Mouse (Mus musculus): Measurements from ENCODE around the gene Col7a1. TPM values are rescaled to one million over a fixed set of nuclear protein-coding genes. Genes with fewer than 3 reads are reported as not detected.

Col7a1 gene
- polyA plus RNA-seq, 1 experiment from 2014 or later: 3.5 TPM

DNA sequence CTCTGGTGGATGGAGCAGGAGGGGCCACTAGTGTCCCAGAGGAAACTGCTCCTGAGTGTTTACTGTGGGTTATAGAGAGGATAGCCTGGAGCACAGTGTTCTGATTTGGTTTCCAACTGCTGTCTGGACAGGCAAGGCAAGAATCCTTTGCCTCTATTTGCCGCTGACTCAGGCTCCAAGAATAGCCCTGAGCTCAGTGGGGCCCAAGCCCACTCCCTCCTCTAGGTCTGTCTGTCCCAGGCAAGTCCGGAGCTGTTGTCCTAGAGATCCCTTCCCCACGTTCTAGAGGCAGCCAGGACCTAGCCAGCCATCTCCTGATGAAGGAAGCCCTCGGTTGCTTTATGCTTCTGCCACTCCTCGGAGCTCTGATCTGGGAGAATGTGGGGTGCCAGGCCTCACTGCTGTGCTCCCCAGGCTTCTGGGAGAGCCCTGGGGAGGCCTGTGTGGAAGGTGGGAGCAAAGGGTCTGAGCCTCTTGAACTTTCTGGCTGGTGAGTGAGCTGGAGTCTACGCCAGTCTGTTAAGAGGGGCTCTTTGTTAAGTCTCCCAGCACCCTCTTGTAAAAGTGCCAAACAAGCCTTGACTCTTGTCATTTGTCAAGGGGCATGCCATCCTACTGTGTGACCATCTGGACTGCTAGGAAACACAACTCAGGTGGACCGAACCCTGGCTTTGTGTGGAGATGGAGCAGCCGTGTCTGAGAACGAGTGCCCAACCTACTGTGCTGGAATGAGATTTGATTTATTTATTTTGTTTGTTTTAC lies 3.2 kb upstream of the Col7a1 start:
- no peak for ATAC-seq (replicated peaks; ENCODE audit: low FRiP score)
- no peaks in the 10 kb centered on the region for H3K9me3 ChIP-seq (replicated peaks)
- no peak overlapping the region for H3K9ac ChIP-seq
- H3K36me3 ChIP-seq: peaks cover 62% of the 10 kb centered on the region
- peaks cover 37% of the 10 kb centered on the region for H3K4me1 ChIP-seq
- H3K4me2 ChIP-seq: no peak overlapping the region
- peaks cover 16% of the 10 kb centered on the region for H3K27me3 ChIP-seq
- WGBS: 87% methylated on average over 9 of the region's 9 CpGs
- H3K27ac ChIP-seq: peak overlapping the region; percentile 86
- no peak overlapping the region for H3K4me3 ChIP-seq (replicated peaks)

DNA sequence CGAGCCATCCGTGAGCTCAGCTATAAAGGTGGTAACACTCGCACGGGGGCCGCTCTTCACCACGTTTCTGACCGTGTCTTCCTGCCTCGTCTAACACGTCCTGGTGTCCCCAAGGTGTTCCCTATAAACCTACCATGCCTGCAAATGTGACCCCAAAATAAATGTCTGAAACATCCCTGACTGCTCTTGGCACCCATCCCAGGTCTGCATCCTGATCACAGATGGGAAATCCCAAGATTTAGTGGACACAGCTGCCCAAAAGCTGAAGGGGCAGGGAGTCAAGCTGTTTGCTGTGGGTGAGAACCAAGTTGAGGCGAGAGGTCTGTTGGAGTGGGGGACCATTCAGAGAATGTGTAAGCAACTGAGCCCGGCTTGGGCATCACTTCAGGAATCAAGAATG lies 1.9 kb downstream of the Col7a1 start:
- Histone ChIP-seq H3K4me1 (peaks cover 18% of the 10 kb centered on the region), H3K36me3 (peaks cover 11% of the 10 kb centered on the region), H3K9ac (no peak overlapping the region), H3K4me3 (replicated peaks) (no peak overlapping the region), H3K9me3 (replicated peaks) (no peaks in the 10 kb centered on the region), H3K27me3 (peaks cover 16% of the 10 kb centered on the region), H3K27ac (no peak overlapping the region), H3K4me2 (no peak overlapping the region)
- WGBS: 82% methylated on average over 11 of the region's 11 CpGs
- ATAC-seq (replicated peaks; ENCODE audit: low FRiP score): no peak

- peaks cover 5% of the 10 kb centered on the region; the same call in 1 of the 2 replicates for H3K36me3 ChIP-seq
- H3K4me3 ChIP-seq (replicated peaks): no peak overlapping the region
- H3K4me2 ChIP-seq: no peak overlapping the region
- peaks cover 16% of the 10 kb centered on the region for H3K27me3 ChIP-seq
- H3K4me1 ChIP-seq: peaks cover 18% of the 10 kb centered on the region
- no peak overlapping the region for H3K27ac ChIP-seq
- no peak overlapping the region for H3K9ac ChIP-seq
- H3K9me3 ChIP-seq (replicated peaks): no peaks in the 10 kb centered on the region
- 81% methylated on average over 11 of the region's 11 CpGs for WGBS
- no peak for ATAC-seq (replicated peaks; ENCODE audit: low FRiP score)
Observed at GRCm38 (mm10) chr9:108955846-108956245, 2.5 kb downstream of the Col7a1 start.

DNA sequence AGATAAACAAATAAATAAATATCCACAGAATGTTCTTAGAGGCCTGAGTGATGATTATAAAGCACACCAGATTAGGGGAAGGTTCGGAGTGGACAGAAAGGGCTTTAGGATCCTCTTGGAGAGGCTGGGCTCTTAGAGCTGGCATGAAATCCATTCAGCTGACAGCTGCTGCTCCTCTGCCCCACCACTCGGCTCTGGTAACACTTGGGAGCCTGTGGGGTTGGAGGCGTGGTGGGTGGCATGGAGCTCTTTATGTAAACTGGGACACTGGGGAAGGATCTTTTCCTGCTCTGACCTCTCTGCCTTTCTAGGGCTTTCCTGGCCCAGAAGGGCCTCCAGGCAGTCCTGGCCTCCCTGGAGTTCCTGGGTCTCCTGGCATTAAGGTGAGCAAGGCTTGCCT lies 10.2 kb downstream of the Col7a1 start:
- 76% methylated on average over 3 of the region's 3 CpGs for WGBS
- Histone ChIP-seq H3K27me3 (no peaks in the 10 kb centered on the region), H3K9ac (no peak overlapping the region), H3K4me1 (no peaks in the 10 kb centered on the region), H3K4me3 (replicated peaks) (no peak overlapping the region), H3K4me2 (no peak overlapping the region), H3K36me3 (no peaks in the 10 kb centered on the region), H3K9me3 (replicated peaks) (no peaks in the 10 kb centered on the region), H3K27ac (no peak overlapping the region)
- ATAC-seq (replicated peaks; ENCODE audit: low FRiP score): no peak

GRCm38 (mm10) chr9:108964338-108964737 lies 11.0 kb downstream of the Col7a1 start:
- no peak overlapping the region for H3K4me3 ChIP-seq (replicated peaks)
- H3K36me3 ChIP-seq: no peaks in the 10 kb centered on the region
- no peak overlapping the region for H3K4me2 ChIP-seq
- H3K27ac ChIP-seq: no peak overlapping the region
- 78% methylated on average over 6 of the region's 6 CpGs for WGBS
- H3K9me3 ChIP-seq (replicated peaks): no peaks in the 10 kb centered on the region
- no peak overlapping the region for H3K9ac ChIP-seq
- H3K4me1 ChIP-seq: no peaks in the 10 kb centered on the region
- no peak for ATAC-seq (replicated peaks; ENCODE audit: low FRiP score)
- no peaks in the 10 kb centered on the region for H3K27me3 ChIP-seq

- H3K27me3 ChIP-seq: no peaks in the 10 kb centered on the region
- H3K4me1 ChIP-seq: no peaks in the 10 kb centered on the region
- 86% methylated on average over 8 of the region's 8 CpGs for WGBS
- no peak overlapping the region for H3K4me2 ChIP-seq
- no peak for ATAC-seq (replicated peaks; ENCODE audit: low FRiP score)
- H3K4me3 ChIP-seq (replicated peaks): no peak overlapping the region
- H3K9ac ChIP-seq: no peak overlapping the region
- no peaks in the 10 kb centered on the region for H3K36me3 ChIP-seq
- no peaks in the 10 kb centered on the region for H3K9me3 ChIP-seq (replicated peaks)
- no peak overlapping the region for H3K27ac ChIP-seq
Observed at GRCm38 (mm10) chr9:108970623-108971022, 17.2 kb downstream of the Col7a1 start.

DNA sequence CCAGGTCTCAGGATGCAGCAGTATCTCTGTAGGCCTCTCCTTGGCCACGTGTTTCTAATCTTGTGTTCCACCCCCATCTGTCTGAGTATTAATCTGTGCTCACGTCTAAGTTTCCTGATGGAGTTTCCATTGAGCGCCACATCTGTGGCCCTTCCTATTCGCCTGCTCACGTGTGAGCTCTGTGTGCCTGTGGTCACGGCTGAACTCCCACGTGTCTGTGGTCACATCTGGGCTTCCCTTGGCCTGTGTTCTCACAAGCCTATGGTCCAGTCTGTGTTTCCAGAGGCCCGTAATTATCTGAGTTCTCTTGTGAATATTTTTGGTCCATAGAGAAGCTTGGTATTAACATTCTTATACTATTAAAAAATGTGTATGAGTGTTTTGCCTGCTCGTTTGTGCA lies 23.1 kb downstream of the Col7a1 start:
- H3K9me3 ChIP-seq (replicated peaks): no peaks in the 10 kb centered on the region
- WGBS: 82% methylated on average over 9 of the region's 9 CpGs
- H3K4me2 ChIP-seq: no peak overlapping the region

GRCm38 (mm10) chr9:108977966-108978365 lies 24.6 kb downstream of the Col7a1 start:
- no peaks in the 10 kb centered on the region for H3K27me3 ChIP-seq
- H3K36me3 ChIP-seq: no peaks in the 10 kb centered on the region
- no peaks in the 10 kb centered on the region; the same call in 1 of the 2 replicates for H3K4me1 ChIP-seq
- H3K9ac ChIP-seq: no peak overlapping the region
- WGBS: 75% methylated on average over 7 of the region's 7 CpGs
- no peak for ATAC-seq (replicated peaks; ENCODE audit: low FRiP score)
- H3K9me3 ChIP-seq (replicated peaks): no peaks in the 10 kb centered on the region
- no peak overlapping the region for H3K4me2 ChIP-seq
- H3K27ac ChIP-seq: no peak overlapping the region
- H3K4me3 ChIP-seq (replicated peaks): no peak overlapping the region

More for the DNA sequence above, 23.1 kb downstream of the Col7a1 start:
- no peak overlapping the region for H3K27ac ChIP-seq
- no peak overlapping the region for H3K9ac ChIP-seq
- H3K4me3 ChIP-seq (replicated peaks): no peak overlapping the region
- ATAC-seq (replicated peaks; ENCODE audit: low FRiP score): no peak
- H3K27me3 ChIP-seq: no peaks in the 10 kb centered on the region
- no peaks in the 10 kb centered on the region for H3K4me1 ChIP-seq
- no peaks in the 10 kb centered on the region for H3K36me3 ChIP-seq

DNA sequence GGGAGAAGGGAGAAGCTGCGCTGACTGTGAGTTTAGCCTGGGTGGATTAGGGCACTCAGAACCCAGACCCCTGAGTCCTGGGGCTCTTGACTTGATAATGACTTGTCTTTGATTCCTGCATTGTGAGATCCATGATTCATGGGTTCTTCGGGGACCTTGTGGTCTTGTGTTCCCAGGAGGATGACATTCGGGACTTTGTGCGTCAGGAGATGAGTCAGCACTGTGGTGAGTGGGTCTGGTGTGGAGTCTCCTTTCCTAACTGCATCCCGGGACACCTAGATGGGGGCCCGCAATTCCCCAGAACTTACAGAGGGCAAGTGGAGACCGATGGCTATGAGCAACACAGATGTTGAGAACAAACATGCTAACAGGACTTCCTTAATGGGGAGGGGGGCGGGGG lies 29.1 kb downstream of the Col7a1 start:
- Histone ChIP-seq H3K36me3 (no peaks in the 10 kb centered on the region), H3K4me1 (no peaks in the 10 kb centered on the region; the same call in 1 of the 2 replicates), H3K9me3 (replicated peaks) (no peaks in the 10 kb centered on the region), H3K4me3 (replicated peaks) (no peak overlapping the region), H3K9ac (no peak overlapping the region), H3K27me3 (no peaks in the 10 kb centered on the region), H3K4me2 (no peak overlapping the region), H3K27ac (no peak overlapping the region)
- ATAC-seq (replicated peaks; ENCODE audit: low FRiP score): no peak
- 67% methylated on average over 8 of the region's 8 CpGs for WGBS

DNA sequence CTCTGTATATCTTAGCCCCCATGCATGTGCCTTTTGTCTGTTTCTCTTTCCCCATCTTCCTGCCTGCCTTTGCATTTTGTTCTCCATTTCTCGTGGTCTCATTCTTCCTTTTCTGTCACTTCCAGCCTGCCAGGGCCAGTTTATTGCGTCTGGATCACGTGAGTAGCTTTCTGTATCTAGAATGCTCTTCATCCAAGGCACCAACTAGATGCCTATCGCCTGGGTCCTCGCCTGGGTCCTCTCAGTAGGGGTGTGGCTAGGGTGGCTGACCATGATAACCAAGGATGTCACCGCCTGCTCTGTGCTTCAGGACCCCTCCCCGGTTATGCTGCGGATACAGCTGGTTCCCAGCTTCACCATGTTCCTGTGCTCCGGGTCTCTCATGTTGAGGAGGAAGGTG lies 29.8 kb downstream of the Col7a1 start:
- peaks cover 6% of the 10 kb centered on the region for H3K4me1 ChIP-seq
- H3K9ac ChIP-seq: no peak overlapping the region
- H3K9me3 ChIP-seq (replicated peaks): no peaks in the 10 kb centered on the region
- H3K27me3 ChIP-seq: no peaks in the 10 kb centered on the region
- no peaks in the 10 kb centered on the region for H3K36me3 ChIP-seq
- ATAC-seq (replicated peaks; ENCODE audit: low FRiP score): no peak
- WGBS: 75% methylated on average over 9 of the region's 9 CpGs
- no peak overlapping the region for H3K4me2 ChIP-seq
- no peak overlapping the region for H3K4me3 ChIP-seq (replicated peaks)
- H3K27ac ChIP-seq: no peak overlapping the region

DNA sequence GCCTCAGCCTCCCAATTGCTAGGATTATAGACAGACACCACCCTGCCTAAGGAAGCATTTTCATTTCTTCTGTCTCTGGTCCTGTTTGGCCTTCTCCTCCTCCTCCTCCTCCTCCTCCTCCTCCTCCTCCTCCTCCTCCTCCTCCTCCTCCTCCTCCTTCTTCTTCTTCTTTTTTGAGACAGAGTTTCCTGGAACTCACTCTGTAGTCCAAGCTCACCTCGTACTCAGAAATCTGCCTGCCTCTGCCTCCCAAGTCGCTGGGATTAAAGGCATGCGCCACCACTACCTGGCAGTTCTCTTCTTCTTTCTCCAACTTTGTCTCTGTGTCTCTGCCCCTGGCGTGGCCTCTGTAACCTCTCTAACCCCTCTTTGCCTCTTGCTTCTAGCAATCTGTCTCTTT lies 32.3 kb downstream of the Col7a1 start, which contains the start of gene Ucn2:
Gene Ucn2 (plus strand): TSS at position 301 of the 400 bp plus-strand sequence.
- ATAC-seq (replicated peaks; ENCODE audit: low FRiP score): no peak
- H3K27me3 ChIP-seq: no peaks in the 10 kb centered on the region
- no peaks in the 10 kb centered on the region for H3K9me3 ChIP-seq (replicated peaks)
- H3K36me3 ChIP-seq: no peaks in the 10 kb centered on the region
- WGBS: 90% methylated on average over 4 of the region's 4 CpGs
- H3K4me2 ChIP-seq: no peak within 1 kb of the TSS
- no peak within 1 kb of the TSS for H3K27ac ChIP-seq
- no peak within 1 kb of the TSS for H3K4me3 ChIP-seq (replicated peaks)
- no peak within 1 kb of the TSS for H3K9ac ChIP-seq
- peaks cover 27% of the 10 kb centered on the region for H3K4me1 ChIP-seq

DNA sequence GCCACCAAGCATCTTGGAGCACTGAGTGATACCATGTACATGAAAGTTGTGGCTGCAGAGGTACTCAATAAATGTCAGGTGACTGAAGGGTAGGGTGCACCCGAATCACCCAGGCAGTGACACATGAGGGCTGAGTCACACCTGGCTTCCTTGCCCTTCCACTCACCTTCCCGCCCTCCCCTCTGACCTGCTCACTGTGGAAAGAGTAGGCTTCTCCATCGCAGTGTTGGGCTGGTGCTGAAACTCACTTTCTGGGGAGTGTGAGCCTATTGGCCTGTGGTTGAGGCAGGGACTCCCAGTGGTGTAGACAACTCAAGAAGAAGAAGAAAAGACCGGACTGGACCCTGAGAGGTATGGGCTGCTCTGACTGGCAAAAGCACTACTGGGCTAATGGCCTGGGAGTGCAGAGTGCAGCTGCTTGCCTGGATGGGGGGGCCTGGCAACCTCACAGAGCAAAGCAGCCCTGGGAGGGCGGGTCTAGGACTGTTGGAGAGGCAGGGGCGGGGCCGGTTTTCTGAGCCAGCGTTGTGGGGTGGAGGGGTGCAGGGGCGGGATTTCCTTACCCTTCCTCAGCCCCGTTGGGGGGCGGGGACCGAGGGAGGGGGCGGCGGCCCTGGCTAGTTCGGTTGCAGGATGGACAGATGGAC lies 34.4 kb downstream of the Col7a1 start:
- ATAC-seq (replicated peaks; ENCODE audit: low FRiP score): no peak
- Histone ChIP-seq H3K36me3 (no peaks in the 10 kb centered on the region), H3K4me2 (peak overlapping the region; percentile 45), H3K4me1 (peaks cover 41% of the 10 kb centered on the region), H3K27ac (no peak overlapping the region), H3K9me3 (replicated peaks) (no peaks in the 10 kb centered on the region), H3K4me3 (replicated peaks) (peak overlapping the region; percentile 18), H3K9ac (no peak overlapping the region), H3K27me3 (no peaks in the 10 kb centered on the region)
- 21% methylated on average over 15 of the region's 15 CpGs for WGBS
